Mouse (Mus musculus): ENCODE data around the gene Lin7b.
"Not testable (repeated sequence)": the region's sequence is repeated elsewhere in the genome, so short reads cannot be mapped to it uniquely, and the experiment has no call there.

Gene Lin7b

DNA sequence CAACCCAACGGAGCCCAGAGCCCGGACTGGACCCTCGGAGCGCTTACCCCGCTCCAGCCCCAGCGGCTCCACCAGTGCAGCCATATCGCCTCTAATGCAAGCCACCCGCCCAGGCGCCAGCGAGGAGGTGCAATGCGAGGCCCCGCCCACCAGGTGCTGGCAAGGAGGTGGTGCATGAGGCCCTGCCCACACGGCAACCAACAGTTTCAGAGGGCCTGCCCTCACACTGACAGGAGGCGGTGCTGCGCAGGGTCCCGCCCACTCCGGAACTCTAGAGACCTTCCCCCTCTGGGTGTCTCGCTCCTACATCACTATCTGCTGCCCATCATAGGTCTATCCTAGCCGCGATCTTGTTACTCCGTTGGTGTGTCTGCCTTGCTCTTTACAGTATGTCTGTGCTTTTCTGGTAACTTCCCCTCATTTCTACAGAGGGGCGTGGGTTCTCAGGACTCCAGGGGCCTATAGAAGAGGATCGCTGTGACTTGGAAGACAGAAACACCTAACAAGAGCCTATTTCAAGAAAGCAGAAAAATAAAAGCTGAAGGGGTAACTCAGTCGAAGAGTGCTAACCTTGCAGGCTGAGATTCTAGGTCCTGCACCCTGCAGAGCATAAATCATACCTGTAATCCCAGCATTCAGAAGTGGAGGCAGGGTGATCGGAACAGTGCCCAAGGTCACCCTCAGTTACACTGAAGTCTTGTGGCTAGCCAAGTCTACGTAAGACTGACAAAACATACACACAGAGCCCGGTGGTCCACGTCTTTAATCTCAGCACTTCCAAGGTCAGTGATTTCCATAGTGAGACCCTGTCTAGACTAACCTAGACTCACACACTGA, at the start of gene Lin7b:
TSS of gene Lin7b (minus strand) at position 109 of the 837 bp plus-strand sequence.
- peak; percentile 49 for DNase-seq (ENCODE audit: low read depth, low spot score)

DNA sequence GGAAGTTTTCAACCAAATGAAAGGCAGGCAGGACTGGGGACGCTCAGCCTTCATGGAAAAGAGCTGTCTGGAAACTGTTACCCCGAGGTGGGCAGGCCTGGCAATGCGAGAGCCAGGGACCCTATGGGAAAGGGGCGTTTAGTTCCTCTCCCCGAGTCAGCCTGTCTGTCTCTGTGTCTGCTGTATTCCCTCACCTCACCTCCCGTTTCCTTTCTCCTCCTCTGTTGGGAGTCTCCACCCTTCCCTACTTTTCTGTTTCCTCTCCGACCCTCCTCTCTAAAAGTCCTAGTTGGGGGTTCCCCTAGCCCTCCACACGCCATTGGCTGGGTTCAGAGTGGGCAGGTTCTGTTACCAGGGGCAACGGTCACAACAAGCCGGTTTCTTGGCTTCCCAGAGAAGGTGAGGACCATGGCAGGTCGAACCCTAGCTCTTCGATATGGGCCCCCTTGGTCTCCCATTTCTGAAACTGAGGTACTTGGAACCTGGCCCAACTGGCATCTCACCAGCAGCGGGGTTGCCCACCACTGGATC, 47.6 kb upstream of the Lin7b start:
- no peak for DNase-seq (ENCODE audit: low read depth, low spot score)

DNA sequence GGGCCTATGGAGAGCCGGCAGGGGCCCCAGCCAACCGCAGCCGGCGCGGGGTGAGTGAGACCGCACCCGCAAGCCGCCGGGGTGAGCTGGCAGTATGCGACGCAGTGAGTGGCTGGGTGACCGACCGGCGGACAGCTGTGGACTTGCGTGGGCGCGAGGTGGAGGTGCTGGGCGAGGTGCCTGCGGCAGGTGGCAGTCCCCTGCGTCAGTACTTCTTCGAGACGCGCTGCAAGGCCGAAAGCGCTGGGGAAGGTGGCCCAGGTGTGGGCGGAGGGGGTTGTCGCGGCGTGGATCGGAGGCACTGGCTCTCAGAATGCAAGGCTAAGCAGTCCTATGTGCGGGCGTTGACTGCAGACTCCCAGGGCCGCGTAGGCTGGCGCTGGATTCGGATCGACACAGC, 45.3 kb upstream of the Lin7b start:
- no peak for DNase-seq (ENCODE audit: low read depth, low spot score)

DNA sequence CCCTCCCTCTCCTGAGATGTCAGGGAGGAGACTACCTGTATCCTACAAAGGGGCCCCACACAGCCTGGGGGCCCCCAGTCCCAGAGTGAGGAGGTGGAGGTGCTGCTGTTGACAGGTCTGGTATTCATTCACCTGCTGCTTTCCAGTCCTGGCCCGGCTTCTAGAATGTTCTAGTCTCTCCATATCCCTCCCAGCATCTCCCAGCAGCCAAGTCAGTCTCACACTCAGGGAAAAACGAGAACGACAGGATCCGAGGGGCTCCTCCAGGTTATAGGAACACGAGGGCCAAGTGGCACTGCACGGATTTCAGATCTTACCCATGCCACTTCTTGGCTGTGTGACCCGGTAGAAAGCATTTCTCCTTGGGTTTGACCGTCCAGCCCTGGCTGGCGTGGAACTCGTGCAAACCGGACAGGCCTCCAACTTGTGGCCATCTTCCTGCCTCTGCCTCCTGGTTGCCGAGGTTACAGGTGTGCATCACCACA, 44.4 kb upstream of the Lin7b start:
- no peak for DNase-seq (ENCODE audit: low read depth, low spot score)

DNA sequence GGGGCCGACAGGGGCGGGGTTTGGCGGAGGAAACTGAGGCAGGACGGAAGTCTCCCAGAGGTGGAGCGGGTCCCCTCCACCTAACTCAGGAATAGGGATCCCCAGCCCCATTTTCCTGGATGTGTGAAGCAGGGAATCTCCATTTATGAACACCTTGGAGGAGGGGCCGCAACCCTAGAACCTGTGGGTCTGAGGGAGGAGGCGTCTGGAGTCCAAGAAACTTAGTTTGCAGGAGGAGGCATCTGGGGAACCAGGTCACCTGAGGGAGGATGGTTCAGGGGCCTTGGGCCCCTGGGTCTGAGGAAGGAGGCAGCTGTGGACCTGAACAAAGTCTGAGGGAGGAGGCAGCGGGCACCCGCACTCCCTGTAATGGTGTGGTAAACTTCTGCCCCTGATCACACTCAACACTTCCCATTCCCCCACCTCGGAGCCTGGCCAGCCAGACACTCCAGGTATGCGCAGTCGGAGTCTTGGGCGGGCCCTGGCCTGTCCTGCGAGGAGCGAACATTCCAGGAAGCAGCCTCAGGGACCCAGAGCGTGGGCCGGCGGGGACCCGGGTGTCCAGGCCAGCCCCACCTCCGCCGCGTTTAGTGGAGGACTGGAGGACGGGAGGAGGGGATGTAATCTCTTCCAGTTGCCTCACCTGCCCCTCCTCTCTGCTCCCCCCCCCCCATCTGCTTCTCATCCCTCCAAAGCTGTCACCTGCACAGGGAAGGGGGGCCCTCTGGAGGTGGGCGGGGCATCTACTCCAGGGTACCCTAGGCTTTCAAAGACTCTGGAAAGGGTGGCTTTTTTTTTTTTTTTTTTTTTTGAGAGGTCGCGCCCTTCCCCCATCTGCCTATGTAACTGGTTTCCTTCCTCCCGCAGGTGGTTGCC, 43.7 kb upstream of the Lin7b start:
- DNase-seq (ENCODE audit: low read depth, low spot score): no peak

DNA sequence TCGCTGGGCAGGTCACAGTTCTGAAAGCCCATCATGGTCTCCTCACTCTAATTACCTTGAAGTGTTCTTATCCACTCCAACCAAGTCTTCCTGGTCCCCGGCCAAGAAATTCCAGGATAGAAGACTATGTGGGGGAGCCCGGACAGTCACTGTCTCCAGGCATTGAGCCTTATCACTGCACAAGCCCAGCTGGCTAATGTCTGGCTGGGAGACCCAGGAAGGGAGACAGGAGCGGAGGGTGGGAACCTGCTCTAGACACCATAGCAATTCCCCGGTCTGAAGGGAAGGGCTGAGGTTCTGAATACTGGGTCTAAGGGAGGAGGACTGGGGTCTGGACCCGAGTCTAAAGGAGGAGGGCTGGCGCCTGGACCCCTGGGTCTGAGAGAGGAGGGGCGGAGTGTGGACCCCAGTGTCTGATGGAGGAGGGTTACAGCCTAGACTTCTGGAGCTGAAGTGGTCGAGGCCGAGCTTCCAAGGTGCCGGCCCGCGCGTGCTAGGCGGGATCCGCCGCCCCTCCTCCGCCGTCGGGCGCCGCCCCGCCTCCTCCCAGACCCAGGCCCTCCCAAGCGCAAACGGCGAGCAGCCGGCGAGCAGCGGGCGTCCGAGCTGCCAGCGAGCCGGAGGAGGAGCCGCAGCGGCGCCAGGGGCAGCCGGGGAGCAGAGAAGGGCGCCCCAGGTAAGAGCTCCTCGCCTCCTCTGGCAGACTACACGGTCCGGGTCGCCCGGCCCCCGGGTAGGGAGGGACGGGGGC, 42.9 kb upstream of the Lin7b start, which contains the start of gene Ntf5:
TSS of gene Ntf5 (plus strand) at position 583 of the 751 bp plus-strand sequence.
- DNase-seq (ENCODE audit: low read depth, low spot score): no peak

DNA sequence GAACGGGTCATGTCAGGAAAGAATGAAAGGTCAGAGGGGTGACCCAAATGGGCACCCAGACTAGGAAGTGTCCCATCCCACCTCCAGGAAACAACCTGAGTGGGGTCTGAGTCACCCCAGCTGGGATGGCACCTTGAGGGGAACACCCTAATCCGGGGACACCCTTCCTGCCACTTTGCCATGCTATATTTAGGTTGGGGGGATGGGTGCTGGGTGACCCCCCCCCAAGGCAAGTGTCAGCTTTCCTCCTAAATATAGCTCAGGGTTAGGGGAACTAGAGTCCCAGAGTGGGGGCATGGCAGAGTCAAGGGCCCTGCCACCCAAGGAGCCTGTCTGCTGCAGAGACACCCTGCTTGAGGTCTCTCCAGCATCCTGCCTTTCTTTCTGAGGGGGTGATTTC, 42.0 kb upstream of the Lin7b start:
- no peak for DNase-seq (ENCODE audit: low read depth, low spot score)

DNA sequence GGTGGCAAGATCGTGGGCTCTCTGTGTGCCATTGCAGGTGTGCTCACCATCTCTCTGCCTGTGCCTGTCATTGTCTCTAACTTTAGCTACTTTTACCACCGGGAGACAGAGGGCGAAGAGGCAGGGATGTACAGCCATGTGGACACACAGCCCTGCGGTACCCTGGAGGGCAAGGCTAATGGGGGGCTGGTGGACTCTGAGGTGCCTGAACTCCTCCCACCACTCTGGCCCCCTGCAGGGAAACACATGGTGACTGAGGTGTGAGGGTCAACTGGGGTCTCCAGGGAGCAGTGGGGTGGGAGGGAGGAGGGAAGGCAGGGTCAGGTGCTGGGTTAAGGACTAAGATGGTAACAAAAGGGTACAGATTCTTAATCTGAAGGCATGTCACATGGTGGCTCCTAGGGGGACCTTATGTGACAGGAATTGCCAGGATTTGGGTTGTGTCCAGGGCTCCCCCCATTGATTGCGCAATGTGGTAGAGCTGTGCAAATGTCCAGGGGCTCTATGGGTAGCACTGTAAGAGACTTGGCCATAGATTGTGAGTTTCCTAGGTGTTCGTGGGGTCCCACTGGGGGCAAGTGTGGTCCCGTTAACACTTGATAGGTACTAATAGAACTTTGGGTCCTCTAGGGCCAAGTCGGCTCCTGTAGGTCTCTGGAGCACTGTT, 39.2 kb upstream of the Lin7b start:
- DNase-seq (ENCODE audit: low read depth, low spot score): no peak

DNA sequence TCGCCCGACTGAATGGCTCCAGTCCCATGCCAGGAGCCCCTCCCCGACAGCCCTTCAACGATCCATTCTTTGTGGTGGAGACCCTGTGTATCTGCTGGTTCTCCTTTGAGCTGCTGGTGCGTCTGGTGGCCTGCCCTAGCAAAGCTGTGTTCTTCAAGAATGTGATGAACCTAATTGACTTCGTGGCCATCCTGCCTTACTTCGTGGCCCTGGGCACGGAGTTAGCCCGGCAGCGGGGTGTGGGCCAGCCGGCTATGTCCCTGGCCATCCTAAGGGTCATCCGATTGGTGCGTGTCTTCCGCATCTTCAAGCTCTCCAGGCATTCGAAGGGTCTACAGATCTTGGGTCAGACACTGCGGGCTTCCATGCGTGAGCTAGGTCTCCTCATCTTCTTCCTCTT, 38.6 kb upstream of the Lin7b start:
- DNase-seq (ENCODE audit: low read depth, low spot score): no peak

DNA sequence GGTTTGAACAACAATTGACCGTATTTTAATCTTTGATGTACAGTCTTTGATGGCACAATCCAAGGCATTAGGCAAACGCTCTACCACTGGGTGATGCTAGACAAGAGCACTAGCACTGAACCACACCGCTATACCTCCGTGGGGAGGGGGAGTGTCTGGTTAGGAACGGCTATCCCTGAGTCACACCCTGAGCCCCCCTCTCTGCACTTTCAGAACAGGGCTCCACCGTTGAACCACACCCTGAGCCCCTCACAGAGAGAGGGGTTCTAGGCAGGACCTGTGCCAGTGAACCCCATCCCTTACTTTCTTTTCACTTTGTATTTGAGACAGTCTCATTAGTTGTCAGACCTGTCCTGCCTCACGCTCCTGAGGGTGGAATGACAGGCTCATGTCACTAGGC, 38.0 kb upstream of the Lin7b start:
- no peak for DNase-seq (ENCODE audit: low read depth, low spot score)

DNA sequence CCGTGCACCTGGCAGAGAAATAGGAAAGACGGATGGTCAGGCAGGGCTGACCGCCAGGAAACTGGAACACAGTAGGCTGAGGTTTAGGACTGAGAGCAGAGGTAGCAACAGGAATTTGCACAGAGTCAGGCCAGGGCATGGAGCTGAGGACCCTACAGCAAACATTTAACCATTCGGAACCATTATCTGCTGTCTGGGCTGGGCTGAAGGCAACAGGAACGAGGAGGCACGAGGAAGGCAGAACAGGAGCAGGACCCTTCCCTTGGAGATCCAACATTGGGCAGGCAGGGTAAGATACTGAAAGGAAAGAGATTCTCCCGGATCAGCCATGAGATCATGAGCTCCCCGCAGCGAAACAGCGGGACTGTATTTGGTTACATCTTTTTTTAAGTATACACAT, 37.5 kb upstream of the Lin7b start:
- DNase-seq (ENCODE audit: low read depth, low spot score): no peak

DNA sequence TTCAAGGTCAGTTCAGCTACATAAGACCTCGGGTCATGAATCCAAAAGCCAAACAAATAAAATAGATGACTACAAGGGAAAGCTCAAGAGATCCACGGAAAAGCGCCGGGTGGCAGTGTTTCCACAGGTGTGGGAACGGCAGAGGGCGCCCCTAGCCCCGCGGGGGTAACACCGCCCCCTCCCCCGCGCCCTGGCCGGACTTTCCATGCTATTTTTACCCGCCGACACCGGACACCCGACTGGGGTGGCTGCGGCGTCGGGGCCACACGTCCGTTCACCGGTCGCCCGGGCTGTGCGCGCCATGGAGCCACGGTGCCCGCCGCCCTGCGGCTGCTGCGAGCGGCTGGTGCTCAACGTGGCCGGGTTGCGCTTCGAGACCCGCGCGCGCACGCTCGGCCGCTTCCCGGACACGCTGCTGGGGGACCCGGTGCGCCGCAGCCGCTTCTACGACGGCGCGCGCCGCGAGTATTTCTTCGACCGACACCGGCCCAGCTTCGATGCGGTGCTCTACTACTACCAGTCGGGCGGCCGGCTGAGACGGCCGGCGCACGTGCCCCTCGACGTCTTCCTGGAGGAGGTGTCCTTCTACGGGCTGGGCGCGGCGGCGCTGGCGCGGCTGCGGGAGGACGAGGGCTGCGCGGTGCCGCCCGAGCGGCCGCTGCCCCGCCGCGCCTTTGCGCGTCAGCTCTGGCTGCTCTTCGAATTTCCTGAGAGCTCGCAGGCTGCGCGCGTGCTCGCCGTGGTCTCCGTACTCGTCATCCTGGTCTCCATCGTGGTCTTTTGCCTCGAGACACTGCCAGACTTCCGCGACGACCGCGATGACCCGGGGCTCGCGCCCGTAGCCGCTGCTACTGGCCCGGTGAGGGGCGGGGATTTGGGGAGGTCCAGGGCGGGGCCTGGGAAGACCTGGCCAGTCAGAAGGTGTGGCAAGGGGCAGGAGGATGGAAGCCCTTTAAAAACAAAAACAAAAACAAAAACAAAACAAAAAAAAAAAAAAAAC, 36.1 kb upstream of the Lin7b start:
- no peak for DNase-seq (ENCODE audit: low read depth, low spot score)

DNA sequence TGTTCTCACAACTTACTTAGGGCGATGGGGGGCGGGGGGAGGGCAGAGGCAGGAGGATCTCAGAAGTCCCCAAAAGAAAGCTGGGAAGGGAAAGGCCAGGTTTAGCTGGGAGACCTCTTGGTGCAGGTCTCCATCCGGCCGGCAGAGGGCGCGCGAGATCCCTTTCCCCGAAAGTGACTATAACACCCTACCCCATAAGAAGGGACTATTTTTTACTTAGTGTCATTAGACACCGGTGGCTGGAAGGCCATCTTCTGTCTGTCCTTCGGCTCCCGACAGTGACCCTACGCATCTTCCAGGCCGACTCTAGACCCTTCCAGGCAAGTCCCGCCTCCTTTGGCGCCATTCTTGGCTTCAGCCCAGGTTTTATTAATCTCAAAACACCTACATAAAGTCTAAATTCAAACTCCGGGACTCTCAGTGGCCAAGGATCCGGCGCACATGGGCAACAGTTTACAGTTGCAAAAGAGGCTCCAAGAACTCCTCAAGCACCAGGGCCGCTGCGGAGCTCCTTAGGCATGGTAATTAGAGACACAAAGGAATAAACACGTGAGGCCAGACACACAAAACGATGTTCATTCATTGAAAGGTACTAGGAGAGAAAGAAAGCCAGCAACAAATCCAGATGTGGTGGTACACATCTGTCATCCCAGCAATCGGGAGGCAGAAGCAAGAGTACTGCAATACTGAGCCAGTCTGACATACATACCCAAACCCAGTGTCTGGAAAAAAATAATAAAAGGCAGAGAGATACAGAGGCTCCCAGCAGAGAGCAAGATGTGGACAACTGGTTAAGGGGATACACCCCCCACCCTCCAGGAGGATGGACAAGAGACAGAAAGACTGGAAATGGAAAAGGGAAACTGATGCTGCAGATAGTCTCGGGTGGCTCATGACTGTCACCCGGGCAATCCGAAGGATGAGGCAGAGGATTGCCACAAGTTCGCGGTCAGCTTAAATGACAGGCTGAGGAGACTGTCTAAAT, 35.0 kb upstream of the Lin7b start, which contains the start of gene Kcna7:
TSS of gene Kcna7 (plus strand) at position 563 of the 985 bp plus-strand sequence.
- no peak for DNase-seq (ENCODE audit: low read depth, low spot score)

DNA sequence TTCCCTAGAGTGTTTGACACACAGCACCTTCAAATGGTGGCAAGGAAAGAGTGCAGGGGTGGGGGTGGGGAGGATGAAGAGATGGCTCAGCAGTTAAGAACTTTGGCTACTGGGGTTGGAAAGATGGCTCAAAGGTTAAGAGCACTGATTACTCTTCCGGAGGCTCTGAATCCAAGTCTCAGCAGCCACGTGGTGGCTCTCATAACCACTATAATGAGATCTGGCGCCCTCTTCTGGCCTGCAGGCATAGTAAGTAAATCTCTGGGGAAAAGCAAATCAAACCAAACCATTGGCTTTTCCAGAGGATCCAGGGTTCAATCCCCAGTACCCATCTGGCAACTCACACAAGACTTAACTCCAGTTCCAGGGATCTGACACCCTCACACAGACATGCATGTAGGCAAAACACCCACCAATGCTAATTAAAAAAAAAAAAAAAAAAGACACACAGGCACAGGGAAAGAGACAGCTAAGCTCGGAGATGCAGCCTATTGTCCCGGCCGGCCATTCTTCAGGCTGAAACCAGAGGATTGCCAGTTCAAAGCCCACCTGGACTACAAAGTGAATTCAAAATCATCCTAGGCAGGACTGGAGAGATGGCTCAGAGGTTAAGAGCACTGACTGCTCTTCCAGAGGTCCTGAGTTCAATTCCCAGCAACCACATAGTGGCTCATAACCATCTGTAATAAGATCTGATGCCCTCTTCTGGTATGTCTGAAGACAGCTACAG, 33.3 kb upstream of the Lin7b start:
- no peak for DNase-seq (ENCODE audit: low read depth, low spot score)

DNA sequence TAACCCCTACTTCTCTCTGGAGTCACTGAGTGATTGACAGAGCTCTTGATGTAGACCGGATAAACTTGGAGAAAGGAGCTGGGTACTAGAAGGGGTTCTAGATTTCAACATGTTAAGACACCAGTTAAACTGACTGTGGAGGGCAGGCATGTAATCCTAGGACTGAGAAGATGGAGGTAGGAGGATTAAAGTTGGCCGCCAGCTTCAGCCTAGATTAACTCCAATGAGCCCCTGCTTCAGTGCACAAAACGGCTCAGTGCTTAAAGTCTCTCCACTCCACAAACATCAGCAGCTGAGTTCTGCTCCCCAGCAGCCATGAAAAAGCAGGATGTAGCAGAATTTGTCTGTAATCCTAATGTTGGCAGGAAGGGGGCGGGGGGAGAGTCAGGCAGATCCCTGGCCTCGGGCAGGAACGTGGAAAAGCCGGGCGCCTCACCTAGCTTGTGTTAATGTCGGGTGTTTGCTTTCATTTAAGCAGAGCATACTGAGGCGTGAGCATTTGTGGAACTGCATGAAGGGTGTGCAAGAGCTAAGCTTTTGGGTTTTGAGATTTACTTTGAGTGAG, 31.2 kb upstream of the Lin7b start:
- DNase-seq (ENCODE audit: low read depth, low spot score): no peak

DNA sequence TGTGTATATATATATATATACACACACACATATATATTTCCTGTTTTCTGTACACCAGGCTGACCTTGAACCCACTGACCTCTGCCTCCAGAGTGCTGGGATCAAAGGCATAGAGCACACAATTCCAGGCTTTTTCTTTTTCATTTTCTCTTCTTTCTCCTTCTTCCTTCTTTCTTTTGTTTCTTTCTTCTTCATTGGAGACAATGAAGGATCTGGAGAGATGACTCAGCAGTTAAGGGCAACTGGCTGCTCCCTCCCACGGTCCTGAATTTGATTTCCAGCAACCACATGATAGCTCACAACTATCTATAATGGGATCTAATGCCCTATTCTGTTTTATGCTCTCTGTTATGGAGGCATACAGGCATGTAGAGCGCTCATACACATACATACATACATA, 26.4 kb upstream of the Lin7b start:
- no peak for DNase-seq (ENCODE audit: low read depth, low spot score)

DNA sequence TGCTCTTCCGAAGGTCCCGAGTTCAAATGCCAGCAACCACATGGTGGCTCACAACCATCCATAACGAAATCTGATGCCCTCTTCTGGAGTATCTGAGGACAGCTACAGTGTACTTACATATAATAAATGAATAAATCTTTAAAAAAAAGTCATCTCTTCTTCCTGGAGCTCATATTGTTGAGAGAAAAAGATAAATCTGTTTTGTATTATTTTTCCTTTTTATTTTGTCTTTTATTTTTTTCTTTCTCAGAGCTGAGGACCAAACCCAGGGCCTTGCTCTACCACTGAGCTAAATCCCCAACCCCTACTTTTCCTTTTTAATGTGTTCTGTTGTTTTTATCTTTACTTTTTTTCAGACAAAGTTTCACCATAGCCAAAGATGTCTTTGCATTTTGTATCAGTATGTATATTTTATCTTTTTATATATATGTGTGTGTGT, 26.0 kb upstream of the Lin7b start:
- DNase-seq (ENCODE audit: low read depth, low spot score): not testable (repeated sequence)
